Mouse (Mus musculus): Measurements from ENCODE around the gene Otud7b.

DNA sequence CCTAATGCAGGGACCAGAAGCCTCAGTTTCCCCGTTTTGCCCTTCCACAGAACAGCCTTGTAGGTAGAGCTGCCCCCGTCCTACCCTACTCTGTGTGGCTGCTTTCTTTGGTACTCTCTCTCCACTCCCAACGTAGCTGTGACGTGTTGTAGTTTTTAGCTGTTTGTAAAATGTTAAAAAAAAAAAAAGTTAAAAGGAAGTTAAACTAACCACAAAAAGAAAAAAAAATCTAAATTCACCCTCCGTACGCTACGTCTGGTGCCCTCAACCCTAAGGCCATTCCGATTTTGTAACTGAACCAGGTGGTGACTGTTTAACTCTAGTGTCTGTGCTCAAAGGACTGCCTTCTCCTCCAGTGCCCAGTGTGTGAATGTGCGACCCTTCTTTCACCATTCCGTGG is 90.6 kb downstream of the Otud7b start:
- TF ChIP-seq CTCF (IDR thresholded peaks at IDR 0.05; ENCODE audit: low read depth, low read length), result no peak
- no peak for TF ChIP-seq EP300 (IDR thresholded peaks at IDR 0.05; ENCODE audit: insufficient read depth, low read depth, low read length)
